Mouse (Mus musculus): ENCODE measurements around the gene Timm9. TPM values are rescaled to one million over a fixed set of nuclear protein-coding genes. Genes with fewer than 3 reads are reported as not detected.

Timm9 gene
- total and polyA plus RNA-seq, 2 experiments from 2014 or later = 40.3 to 111 TPM

DNA sequence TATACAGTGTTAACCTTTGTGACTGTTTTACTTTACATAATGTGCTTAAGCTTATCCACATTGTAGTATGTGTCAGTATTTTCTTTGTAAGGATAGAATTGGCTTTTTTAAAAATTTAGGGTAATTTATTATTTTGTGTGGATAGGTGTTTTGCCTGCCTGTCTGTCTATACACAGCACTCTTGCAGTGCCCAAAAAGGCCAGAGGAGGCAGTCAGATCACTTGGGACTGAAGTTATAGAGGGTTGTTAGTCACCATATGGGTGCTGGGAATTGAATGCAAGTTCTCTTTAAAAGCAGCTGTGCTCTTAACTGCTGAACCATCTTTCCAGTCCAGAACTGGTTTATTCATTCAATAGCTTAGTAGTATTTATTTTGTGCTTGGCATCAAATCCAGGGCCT, 4.7 kb upstream of the Timm9 start:
- Histone ChIP-seq H3K27me3 (ENCODE audit: control insufficient read depth, insufficient read depth, low read length) (no peaks in the 10 kb centered on the region), H3K27ac (ENCODE audit: low read depth) (no peak overlapping the region), H3K9me3 (replicated peaks; ENCODE audit: control insufficient read depth, low read length) (no peaks in the 10 kb centered on the region), H3K4me3 (ENCODE audit: low read depth, low read length) (no peak overlapping the region), H3K9ac (replicated peaks; ENCODE audit: low read depth, low read length) (no peak overlapping the region), H3K4me1 (ENCODE audit: control insufficient read depth, insufficient read depth) (peaks cover 10% of the 10 kb centered on the region), H3K4me2 (ENCODE audit: low read depth, low read length) (no peak overlapping the region), H3K36me3 (replicated peaks; ENCODE audit: control insufficient read depth, insufficient read depth, low read length) (peaks cover 61% of the 10 kb centered on the region)
- ATAC-seq (ENCODE audit: insufficient read depth, low read depth) = no peak
- TF ChIP-seq EP300 (IDR thresholded peaks at IDR 0.05; ENCODE audit: low read depth) (no peak), CTCF (IDR thresholded peaks at IDR 0.05; ENCODE audit: low read depth) (no peak)
- DNase-seq (ENCODE audit: low spot score) = no peak

- ATAC-seq (ENCODE audit: insufficient read depth, low read depth) (no peak), DNase-seq (ENCODE audit: low spot score) (no peak)
- Histone ChIP-seq H3K9me3 (replicated peaks; ENCODE audit: control insufficient read depth, low read length) (no peaks in the 10 kb centered on the region), H3K4me2 (ENCODE audit: low read depth, low read length) (no peak overlapping the region), H3K9ac (replicated peaks; ENCODE audit: low read depth, low read length) (no peak overlapping the region), H3K4me1 (ENCODE audit: control insufficient read depth, insufficient read depth) (peaks cover 13% of the 10 kb centered on the region), H3K27me3 (ENCODE audit: control insufficient read depth, insufficient read depth, low read length) (no peaks in the 10 kb centered on the region), H3K27ac (ENCODE audit: low read depth) (no peak overlapping the region), H3K4me3 (ENCODE audit: low read depth, low read length) (no peak overlapping the region), H3K36me3 (replicated peaks; ENCODE audit: control insufficient read depth, insufficient read depth, low read length) (peaks cover 46% of the 10 kb centered on the region)
- TF ChIP-seq CTCF (IDR thresholded peaks at IDR 0.05; ENCODE audit: low read depth) (peak; percentile 20; the same call in 1 of the 2 replicates), EP300 (IDR thresholded peaks at IDR 0.05; ENCODE audit: low read depth) (no peak)
- 81% methylated on average over 5 of the region's 5 CpGs for WGBS
Observed at GRCm38 (mm10) chr12:71139258-71139828, 2.9 kb upstream of the Timm9 start.

DNA sequence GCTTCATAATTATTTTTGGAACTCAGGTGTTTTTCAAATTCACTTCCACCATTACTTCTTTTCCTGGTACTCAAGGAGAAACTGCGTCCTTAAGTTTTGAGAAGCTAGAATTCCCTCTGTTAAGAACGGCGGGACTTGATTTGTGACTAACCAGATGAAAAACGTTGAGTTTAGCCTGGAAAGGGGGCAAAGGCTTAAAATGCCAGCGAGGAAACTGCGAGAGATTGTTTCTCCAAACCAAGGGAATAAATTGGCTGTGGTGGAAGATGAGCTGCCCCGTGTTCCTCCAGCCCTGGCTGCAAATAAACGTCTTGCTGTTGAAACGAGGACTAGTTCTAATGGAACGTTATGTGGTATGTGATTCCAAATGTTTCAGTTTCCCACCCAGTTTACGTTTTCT, 1.2 kb upstream of the Timm9 start:
- TF ChIP-seq EP300 (IDR thresholded peaks at IDR 0.05; ENCODE audit: low read depth) (no peak), CTCF (IDR thresholded peaks at IDR 0.05; ENCODE audit: low read depth) (no peak)
- 4% methylated on average over 11 of the region's 11 CpGs for WGBS
- peak overlapping the region; percentile 95 for H3K9ac ChIP-seq (replicated peaks; ENCODE audit: low read depth, low read length)
- no peaks in the 10 kb centered on the region for H3K27me3 ChIP-seq (ENCODE audit: control insufficient read depth, insufficient read depth, low read length)
- H3K4me3 ChIP-seq (ENCODE audit: low read depth, low read length) = peak overlapping the region; percentile 95
- no peaks in the 10 kb centered on the region for H3K9me3 ChIP-seq (replicated peaks; ENCODE audit: control insufficient read depth, low read length)
- ATAC-seq (ENCODE audit: insufficient read depth, low read depth) (no peak), DNase-seq (ENCODE audit: low spot score) (no peak)
- peaks cover 38% of the 10 kb centered on the region for H3K36me3 ChIP-seq (replicated peaks; ENCODE audit: control insufficient read depth, insufficient read depth, low read length)
- peak overlapping the region; percentile 97 for H3K4me2 ChIP-seq (ENCODE audit: low read depth, low read length)
- peaks cover 13% of the 10 kb centered on the region for H3K4me1 ChIP-seq (ENCODE audit: control insufficient read depth, insufficient read depth)
- H3K27ac ChIP-seq (ENCODE audit: low read depth) = no peak overlapping the region

DNA sequence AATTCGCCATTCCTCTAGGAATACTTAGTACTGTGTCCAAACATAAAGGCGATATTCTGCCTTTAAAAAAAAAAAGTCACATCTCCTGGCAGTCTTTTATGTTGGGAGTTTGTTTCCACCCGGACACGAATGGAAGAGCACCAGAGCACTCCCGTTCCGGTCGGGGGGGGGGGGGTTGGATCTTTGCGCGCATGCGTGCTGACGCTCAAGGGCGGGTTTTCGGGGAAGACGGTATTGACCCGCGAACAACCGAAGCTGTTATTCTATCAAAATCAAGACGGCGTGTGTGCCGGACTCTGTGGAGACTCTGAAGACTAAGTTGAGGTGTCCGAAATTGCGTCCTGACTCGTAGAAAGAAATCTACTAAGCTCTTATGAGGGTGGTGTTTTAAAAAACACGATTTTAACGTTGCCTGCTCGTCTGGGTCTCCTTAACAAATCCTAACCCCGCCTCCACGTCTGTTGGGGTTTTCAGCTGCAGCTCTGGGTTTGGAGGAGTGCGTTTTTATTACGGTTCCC, 549 bp upstream of the Timm9 start:
- Histone ChIP-seq H3K4me3 (ENCODE audit: low read depth, low read length) (peak overlapping the region; percentile 95), H3K27me3 (ENCODE audit: control insufficient read depth, insufficient read depth, low read length) (no peaks in the 10 kb centered on the region), H3K9ac (replicated peaks; ENCODE audit: low read depth, low read length) (peak overlapping the region; percentile 95), H3K27ac (ENCODE audit: low read depth) (peak overlapping the region; percentile 82), H3K36me3 (replicated peaks; ENCODE audit: control insufficient read depth, insufficient read depth, low read length) (peaks cover 38% of the 10 kb centered on the region), H3K4me1 (ENCODE audit: control insufficient read depth, insufficient read depth) (peaks cover 13% of the 10 kb centered on the region), H3K4me2 (ENCODE audit: low read depth, low read length) (peak overlapping the region; percentile 97), H3K9me3 (replicated peaks; ENCODE audit: control insufficient read depth, low read length) (no peaks in the 10 kb centered on the region)
- under 1% methylated on average over 30 of the region's 30 CpGs for WGBS
- TF ChIP-seq CTCF (IDR thresholded peaks at IDR 0.05; ENCODE audit: low read depth) (no peak), EP300 (IDR thresholded peaks at IDR 0.05; ENCODE audit: low read depth) (peak; percentile 29; the same call in 1 of the 2 replicates)
- DNase-seq (ENCODE audit: low spot score) (peak; percentile 85), ATAC-seq (ENCODE audit: insufficient read depth, low read depth) (peak; percentile 80)

DNA sequence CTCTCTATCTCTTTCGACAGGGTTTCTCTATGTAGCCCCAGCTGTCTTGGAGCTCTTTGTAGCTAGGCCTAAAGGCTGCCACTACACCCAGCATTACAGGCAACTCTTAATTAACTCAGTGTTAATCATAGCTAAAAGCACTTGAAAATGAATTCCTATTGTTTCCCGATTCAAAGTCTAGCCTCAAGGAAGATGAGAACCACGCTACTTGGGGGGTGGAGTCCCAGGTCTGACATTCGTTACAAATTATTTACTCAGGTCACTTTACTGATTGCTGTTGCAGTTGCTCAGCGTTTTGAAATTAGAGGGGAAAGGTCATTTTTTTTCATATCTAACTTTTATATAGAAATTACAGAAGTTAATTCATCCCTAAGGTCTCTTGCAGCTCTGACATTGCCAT, 903 bp downstream of the Timm9 start:
- 14% methylated on average over 5 of the region's 5 CpGs for WGBS
- no peaks in the 10 kb centered on the region for H3K27me3 ChIP-seq (ENCODE audit: control insufficient read depth, insufficient read depth, low read length)
- DNase-seq (ENCODE audit: low spot score) = no peak
- peak overlapping the region; percentile 97 for H3K4me2 ChIP-seq (ENCODE audit: low read depth, low read length)
- peaks cover 33% of the 10 kb centered on the region for H3K36me3 ChIP-seq (replicated peaks; ENCODE audit: control insufficient read depth, insufficient read depth, low read length)
- no peak for ATAC-seq (ENCODE audit: insufficient read depth, low read depth)
- TF ChIP-seq EP300 (IDR thresholded peaks at IDR 0.05; ENCODE audit: low read depth) (no peak), CTCF (IDR thresholded peaks at IDR 0.05; ENCODE audit: low read depth) (no peak)
- peak overlapping the region; percentile 95 for H3K4me3 ChIP-seq (ENCODE audit: low read depth, low read length)
- H3K27ac ChIP-seq (ENCODE audit: low read depth) = no peak overlapping the region
- peak overlapping the region; percentile 95 for H3K9ac ChIP-seq (replicated peaks; ENCODE audit: low read depth, low read length)
- H3K9me3 ChIP-seq (replicated peaks; ENCODE audit: control insufficient read depth, low read length) = no peaks in the 10 kb centered on the region
- H3K4me1 ChIP-seq (ENCODE audit: control insufficient read depth, insufficient read depth) = peaks cover 13% of the 10 kb centered on the region

DNA sequence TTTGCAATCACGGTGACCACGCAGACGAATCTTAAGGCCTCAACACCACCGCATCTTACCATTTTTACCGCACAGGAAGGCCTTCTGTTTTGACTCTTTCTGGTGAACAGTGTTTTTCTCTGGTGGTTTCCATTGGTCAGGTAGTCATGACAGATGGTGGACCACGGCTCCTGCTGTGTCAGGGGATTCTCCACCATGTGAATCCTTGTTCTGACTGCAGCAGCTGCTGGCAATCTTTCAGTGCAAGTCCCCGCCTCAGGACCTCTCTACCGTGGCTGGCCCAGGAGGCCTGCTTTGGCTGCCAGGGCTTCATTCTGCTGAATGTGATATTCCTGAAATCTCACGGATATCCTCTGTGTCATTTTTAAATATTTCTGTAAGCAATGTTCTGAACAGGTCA, 13.2 kb downstream of the Timm9 start:
- no peak overlapping the region for H3K4me2 ChIP-seq (ENCODE audit: low read depth, low read length)
- H3K4me3 ChIP-seq (ENCODE audit: low read depth, low read length) = no peak overlapping the region
- DNase-seq (ENCODE audit: low spot score) (no peak), ATAC-seq (ENCODE audit: insufficient read depth, low read depth) (no peak)
- no peaks in the 10 kb centered on the region for H3K9me3 ChIP-seq (replicated peaks; ENCODE audit: control insufficient read depth, low read length)
- no peaks in the 10 kb centered on the region for H3K4me1 ChIP-seq (ENCODE audit: control insufficient read depth, insufficient read depth)
- no peak overlapping the region for H3K9ac ChIP-seq (replicated peaks; ENCODE audit: low read depth, low read length)
- peaks cover 41% of the 10 kb centered on the region for H3K36me3 ChIP-seq (replicated peaks; ENCODE audit: control insufficient read depth, insufficient read depth, low read length)
- no peak overlapping the region for H3K27ac ChIP-seq (ENCODE audit: low read depth)
- WGBS = 88% methylated on average over 9 of the region's 9 CpGs
- H3K27me3 ChIP-seq (ENCODE audit: control insufficient read depth, insufficient read depth, low read length) = no peaks in the 10 kb centered on the region
- TF ChIP-seq EP300 (IDR thresholded peaks at IDR 0.05; ENCODE audit: low read depth) (no peak), CTCF (IDR thresholded peaks at IDR 0.05; ENCODE audit: low read depth) (no peak)

Data from heart, postnatal 0 days (tissue).